Mouse (Mus musculus): Measurements from ENCODE around the gene Akna. TPM values are rescaled to one million over a fixed set of nuclear protein-coding genes. Genes with fewer than 3 reads are reported as not detected.

Akna gene
- 5.1 and 6.1 TPM in 2 replicates for polyA plus RNA-seq (2015; fragmentation: Nextera tagmentation; extraction: Ambion mirVana)

GRCm38 (mm10) chr4:63403040-63403959 is at the start of gene Akna:
Gene Akna, minus strand, starts transcription at chr4:63403354.
- Histone ChIP-seq H3K9me3 (replicated peaks; ENCODE audit: control insufficient read depth, low read length) (no peaks in the 10 kb centered on the region), H3K9ac (ENCODE audit: low read depth, low read length) (peak within 1 kb of the TSS; percentile 46), H3K4me1 (ENCODE audit: control insufficient read depth, low read depth, low read length) (peaks cover 51% of the 10 kb centered on the region), H3K4me3 (ENCODE audit: low read depth, low read length) (peak within 1 kb of the TSS; percentile 50), H3K4me2 (ENCODE audit: low read depth, low read length) (peak within 1 kb of the TSS; percentile 13), H3K27me3 (ENCODE audit: control insufficient read depth, insufficient read depth, low read depth, low read length) (no peaks in the 10 kb centered on the region), H3K36me3 (ENCODE audit: control insufficient read depth, insufficient read depth) (no peaks in the 10 kb centered on the region), H3K27ac (ENCODE audit: low read length) (peak within 1 kb of the TSS; percentile 65)
- peak; percentile 31 for ATAC-seq (ENCODE audit: low read depth)
- 11% methylated on average over 17 of the region's 17 CpGs for WGBS (ENCODE audit: insufficient replicate concordance)

- Histone ChIP-seq H3K9me3 (replicated peaks; ENCODE audit: control insufficient read depth, low read length) (no peaks in the 10 kb centered on the region), H3K4me1 (ENCODE audit: control insufficient read depth, low read depth, low read length) (no peaks in the 10 kb centered on the region), H3K36me3 (ENCODE audit: control insufficient read depth, insufficient read depth) (no peaks in the 10 kb centered on the region), H3K4me2 (ENCODE audit: low read depth, low read length) (no peak overlapping the region), H3K4me3 (ENCODE audit: low read depth, low read length) (no peak overlapping the region), H3K27ac (ENCODE audit: low read length) (no peak overlapping the region), H3K27me3 (ENCODE audit: control insufficient read depth, insufficient read depth, low read depth, low read length) (no peaks in the 10 kb centered on the region), H3K9ac (ENCODE audit: low read depth, low read length) (no peak overlapping the region)
- WGBS (ENCODE audit: insufficient replicate concordance), result 30% methylated on average over 3 of the region's 3 CpGs
- no peak for ATAC-seq (ENCODE audit: low read depth)
Measured at GRCm38 (mm10) chr4:63452555-63452954, 49.4 kb upstream of the Akna start.

- Histone ChIP-seq H3K9ac (ENCODE audit: low read depth, low read length) (no peak overlapping the region), H3K4me2 (ENCODE audit: low read depth, low read length) (no peak overlapping the region), H3K27ac (ENCODE audit: low read length) (no peak overlapping the region), H3K27me3 (ENCODE audit: control insufficient read depth, insufficient read depth, low read depth, low read length) (no peaks in the 10 kb centered on the region), H3K4me3 (ENCODE audit: low read depth, low read length) (no peak overlapping the region), H3K4me1 (ENCODE audit: control insufficient read depth, low read depth, low read length) (no peaks in the 10 kb centered on the region), H3K36me3 (ENCODE audit: control insufficient read depth, insufficient read depth) (no peaks in the 10 kb centered on the region), H3K9me3 (replicated peaks; ENCODE audit: control insufficient read depth, low read length) (no peaks in the 10 kb centered on the region)
- 57% methylated on average over 5 of the region's 5 CpGs for WGBS (ENCODE audit: insufficient replicate concordance)
- no peak for ATAC-seq (ENCODE audit: low read depth)
Measured at GRCm38 (mm10) chr4:63450551-63450950, 47.4 kb upstream of the Akna start.

- Histone ChIP-seq H3K36me3 (ENCODE audit: control insufficient read depth, insufficient read depth) (no peaks in the 10 kb centered on the region), H3K9ac (ENCODE audit: low read depth, low read length) (no peak overlapping the region), H3K27ac (ENCODE audit: low read length) (no peak overlapping the region), H3K4me3 (ENCODE audit: low read depth, low read length) (no peak overlapping the region), H3K27me3 (ENCODE audit: control insufficient read depth, insufficient read depth, low read depth, low read length) (no peaks in the 10 kb centered on the region), H3K9me3 (replicated peaks; ENCODE audit: control insufficient read depth, low read length) (no peaks in the 10 kb centered on the region), H3K4me2 (ENCODE audit: low read depth, low read length) (no peak overlapping the region), H3K4me1 (ENCODE audit: control insufficient read depth, low read depth, low read length) (no peaks in the 10 kb centered on the region)
- ATAC-seq (ENCODE audit: low read depth), result no peak
- 67% methylated on average over 10 of the region's 10 CpGs for WGBS (ENCODE audit: insufficient replicate concordance)
Measured at GRCm38 (mm10) chr4:63444362-63445066, 41.4 kb upstream of the Akna start.

- H3K9ac ChIP-seq (ENCODE audit: low read depth, low read length), result no peak overlapping the region
- no peak for ATAC-seq (ENCODE audit: low read depth)
- H3K4me1 ChIP-seq (ENCODE audit: control insufficient read depth, low read depth, low read length), result no peaks in the 10 kb centered on the region
- WGBS (ENCODE audit: insufficient replicate concordance), result 58% methylated on average over 2 of the region's 2 CpGs
- no peak overlapping the region for H3K4me3 ChIP-seq (ENCODE audit: low read depth, low read length)
- no peaks in the 10 kb centered on the region for H3K27me3 ChIP-seq (ENCODE audit: control insufficient read depth, insufficient read depth, low read depth, low read length)
- H3K27ac ChIP-seq (ENCODE audit: low read length), result no peak overlapping the region
- H3K9me3 ChIP-seq (replicated peaks; ENCODE audit: control insufficient read depth, low read length), result no peaks in the 10 kb centered on the region
- no peaks in the 10 kb centered on the region for H3K36me3 ChIP-seq (ENCODE audit: control insufficient read depth, insufficient read depth)
- no peak overlapping the region for H3K4me2 ChIP-seq (ENCODE audit: low read depth, low read length)
Measured at GRCm38 (mm10) chr4:63443101-63443500, 39.9 kb upstream of the Akna start.

GRCm38 (mm10) chr4:63441616-63442015 is 38.5 kb upstream of the Akna start:
- Histone ChIP-seq H3K4me2 (ENCODE audit: low read depth, low read length) (no peak overlapping the region), H3K36me3 (ENCODE audit: control insufficient read depth, insufficient read depth) (no peaks in the 10 kb centered on the region), H3K4me1 (ENCODE audit: control insufficient read depth, low read depth, low read length) (no peaks in the 10 kb centered on the region), H3K9me3 (replicated peaks; ENCODE audit: control insufficient read depth, low read length) (no peaks in the 10 kb centered on the region), H3K27ac (ENCODE audit: low read length) (no peak overlapping the region), H3K9ac (ENCODE audit: low read depth, low read length) (no peak overlapping the region), H3K27me3 (ENCODE audit: control insufficient read depth, insufficient read depth, low read depth, low read length) (no peaks in the 10 kb centered on the region), H3K4me3 (ENCODE audit: low read depth, low read length) (no peak overlapping the region)
- WGBS (ENCODE audit: insufficient replicate concordance), result 63% methylated on average over 7 of the region's 7 CpGs
- no peak for ATAC-seq (ENCODE audit: low read depth)

- Histone ChIP-seq H3K9ac (ENCODE audit: low read depth, low read length) (no peak overlapping the region), H3K36me3 (ENCODE audit: control insufficient read depth, insufficient read depth) (no peaks in the 10 kb centered on the region), H3K27ac (ENCODE audit: low read length) (no peak overlapping the region), H3K9me3 (replicated peaks; ENCODE audit: control insufficient read depth, low read length) (no peaks in the 10 kb centered on the region), H3K4me2 (ENCODE audit: low read depth, low read length) (no peak overlapping the region), H3K4me1 (ENCODE audit: control insufficient read depth, low read depth, low read length) (no peaks in the 10 kb centered on the region), H3K4me3 (ENCODE audit: low read depth, low read length) (no peak overlapping the region), H3K27me3 (ENCODE audit: control insufficient read depth, insufficient read depth, low read depth, low read length) (no peaks in the 10 kb centered on the region)
- no peak for ATAC-seq (ENCODE audit: low read depth)
- 73% methylated on average over 7 of the region's 7 CpGs for WGBS (ENCODE audit: insufficient replicate concordance)
Measured at GRCm38 (mm10) chr4:63440262-63440661, 37.1 kb upstream of the Akna start.

GRCm38 (mm10) chr4:63437968-63438367 is 34.8 kb upstream of the Akna start:
- H3K36me3 ChIP-seq (ENCODE audit: control insufficient read depth, insufficient read depth), result no peaks in the 10 kb centered on the region
- H3K27me3 ChIP-seq (ENCODE audit: control insufficient read depth, insufficient read depth, low read depth, low read length), result no peaks in the 10 kb centered on the region
- H3K4me2 ChIP-seq (ENCODE audit: low read depth, low read length), result no peak overlapping the region
- H3K9ac ChIP-seq (ENCODE audit: low read depth, low read length), result no peak overlapping the region
- no peak overlapping the region for H3K4me3 ChIP-seq (ENCODE audit: low read depth, low read length)
- no peak overlapping the region for H3K27ac ChIP-seq (ENCODE audit: low read length)
- ATAC-seq (ENCODE audit: low read depth), result no peak
- no peaks in the 10 kb centered on the region for H3K4me1 ChIP-seq (ENCODE audit: control insufficient read depth, low read depth, low read length)
- H3K9me3 ChIP-seq (replicated peaks; ENCODE audit: control insufficient read depth, low read length), result no peaks in the 10 kb centered on the region
- WGBS (ENCODE audit: insufficient replicate concordance), result 73% methylated on average over 5 of the region's 5 CpGs
